Mouse (Mus musculus): ENCODE results near the gene Slc1a7. TPM values are rescaled to one million over a fixed set of nuclear protein-coding genes. Genes with fewer than 3 reads are reported as not detected.
A peak's percentile ranks its signal among the peaks of the same experiment; 100 is the strongest.

Slc1a7 gene
- total and polyA plus RNA-seq, 2 experiments from 2014 or later = 0.10 TPM; not detected in 1

DNA sequence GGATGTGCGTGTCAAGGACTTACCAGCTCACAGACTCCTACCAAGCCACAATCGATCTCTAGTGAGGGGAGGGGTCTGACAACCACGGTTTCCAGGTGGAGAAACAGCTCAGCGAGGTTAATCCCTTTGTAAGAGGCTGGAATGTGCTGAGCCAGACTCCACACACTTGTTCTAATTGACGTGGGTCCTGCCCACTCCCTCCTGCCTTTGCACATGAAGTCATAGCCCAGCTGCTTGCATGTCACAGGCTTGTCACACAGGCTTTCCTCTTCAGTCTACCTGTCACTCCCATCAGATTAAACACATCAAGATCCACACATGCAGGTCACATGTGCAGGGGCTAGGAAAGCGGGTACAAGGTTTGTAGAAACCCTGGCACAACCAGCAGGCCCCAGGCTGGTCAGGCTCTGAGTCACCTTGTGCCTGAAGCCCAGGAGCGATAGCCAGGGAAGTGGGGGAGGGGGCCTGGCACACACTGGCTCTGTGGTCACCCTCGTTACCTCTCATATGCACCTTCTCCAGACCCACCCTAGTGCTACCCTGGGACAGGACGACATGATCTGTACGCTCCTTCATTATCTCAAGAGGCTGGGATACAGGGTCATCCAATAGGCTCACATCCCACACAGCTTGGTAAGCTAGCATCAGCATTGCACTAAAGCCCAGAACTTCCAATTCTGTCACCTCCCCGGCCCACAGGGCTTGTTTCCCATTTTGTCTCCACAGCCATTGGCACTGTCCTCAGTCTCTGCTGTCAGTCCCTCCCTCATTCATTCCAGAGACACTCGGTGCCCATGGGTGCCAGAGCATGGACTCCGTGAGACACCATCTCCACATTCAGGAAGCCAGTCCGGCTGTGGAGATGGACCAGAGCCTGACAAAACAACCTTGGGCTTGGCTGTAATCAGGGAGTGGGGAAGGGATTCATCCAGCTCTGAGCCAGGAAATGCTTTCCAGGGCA is 51.1 kb downstream of the Slc1a7 start:
- Histone ChIP-seq H3K36me3 (ENCODE audit: insufficient read depth) (no peaks in the 10 kb centered on the region), H3K4me1 (ENCODE audit: insufficient read depth) (no peaks in the 10 kb centered on the region), H3K4me2 (ENCODE audit: low read depth) (no peak overlapping the region), H3K27ac (ENCODE audit: low read depth, low read length) (no peak overlapping the region), H3K27me3 (ENCODE audit: insufficient read depth, low read length) (no peaks in the 10 kb centered on the region), H3K4me3 (ENCODE audit: low read depth, low read length) (no peak overlapping the region), H3K9me3 (ENCODE audit: low read length) (no peaks in the 10 kb centered on the region), H3K9ac (no peak overlapping the region)
- no peak for TF ChIP-seq CTCF (IDR thresholded peaks at IDR 0.05; ENCODE audit: low read depth)
- ATAC-seq (peak; percentile 61; the same call in 1 of the 2 replicates), DNase-seq (no peak)
- WGBS = 41% methylated on average over 13 of the region's 14 CpGs

DNA sequence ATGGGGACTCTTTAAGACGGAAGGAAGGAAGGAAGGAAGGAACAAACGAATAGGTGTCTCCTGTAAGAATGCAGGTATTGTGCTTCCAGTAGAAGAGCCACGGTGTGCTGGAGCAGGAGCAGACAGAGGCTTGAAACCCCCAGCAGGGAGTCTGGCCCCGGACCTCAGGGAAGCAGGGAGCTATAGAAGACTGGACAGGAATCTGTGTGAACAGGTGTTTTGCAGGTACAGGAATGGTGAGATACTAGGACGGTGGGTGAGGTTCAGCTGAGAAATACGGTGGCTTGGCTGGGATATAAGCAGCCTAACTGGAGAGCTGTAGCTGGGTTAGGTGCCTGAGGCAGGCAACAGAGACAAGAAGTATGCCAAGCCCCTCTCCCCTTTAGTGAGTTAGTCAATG is 52.0 kb downstream of the Slc1a7 start:
- WGBS = 84% methylated on average over 6 of the region's 6 CpGs
- no peaks in the 10 kb centered on the region for H3K27me3 ChIP-seq (ENCODE audit: insufficient read depth, low read length)

DNA sequence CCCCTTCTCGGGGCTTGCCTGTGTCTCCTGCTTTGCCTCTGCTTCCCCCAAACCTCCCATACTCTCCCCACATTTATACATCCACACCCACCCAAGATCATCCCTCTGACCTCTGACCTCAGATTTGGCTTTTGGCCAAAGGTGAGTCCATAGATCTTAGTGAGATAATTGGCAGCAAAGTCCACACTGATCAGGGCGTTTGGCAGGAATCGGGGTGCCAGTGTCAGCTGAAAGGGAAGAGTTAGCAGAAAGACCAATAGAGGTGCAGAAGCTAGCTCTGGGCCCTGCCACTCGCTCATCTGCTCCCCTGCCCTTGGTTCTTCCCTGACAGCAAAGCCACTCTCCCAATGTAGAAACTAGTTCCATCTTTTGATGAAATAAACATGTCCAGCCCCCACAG is 55.1 kb downstream of the Slc1a7 start:
- H3K36me3 ChIP-seq (ENCODE audit: insufficient read depth) = no peaks in the 10 kb centered on the region
- 81% methylated on average over 4 of the region's 4 CpGs for WGBS
- no peak overlapping the region for H3K9ac ChIP-seq
- TF ChIP-seq CTCF (IDR thresholded peaks at IDR 0.05; ENCODE audit: low read depth) = no peak
- no peak overlapping the region for H3K4me3 ChIP-seq (ENCODE audit: low read depth, low read length)
- no peak overlapping the region for H3K4me2 ChIP-seq (ENCODE audit: low read depth)
- DNase-seq (no peak), ATAC-seq (no peak)
- H3K9me3 ChIP-seq (ENCODE audit: low read length) = no peaks in the 10 kb centered on the region
- H3K4me1 ChIP-seq (ENCODE audit: insufficient read depth) = no peaks in the 10 kb centered on the region
- H3K27me3 ChIP-seq (ENCODE audit: insufficient read depth, low read length) = no peaks in the 10 kb centered on the region
- no peak overlapping the region for H3K27ac ChIP-seq (ENCODE audit: low read depth, low read length)

More for the DNA sequence above, 52.0 kb downstream of the Slc1a7 start:
- TF ChIP-seq CTCF (IDR thresholded peaks at IDR 0.05; ENCODE audit: low read depth) = no peak
- ATAC-seq (no peak), DNase-seq (no peak)
- H3K9me3 ChIP-seq (ENCODE audit: low read length) = no peaks in the 10 kb centered on the region
- no peaks in the 10 kb centered on the region for H3K36me3 ChIP-seq (ENCODE audit: insufficient read depth)
- H3K9ac ChIP-seq = no peak overlapping the region
- no peak overlapping the region for H3K27ac ChIP-seq (ENCODE audit: low read depth, low read length)
- H3K4me2 ChIP-seq (ENCODE audit: low read depth) = no peak overlapping the region
- no peak overlapping the region for H3K4me3 ChIP-seq (ENCODE audit: low read depth, low read length)
- H3K4me1 ChIP-seq (ENCODE audit: insufficient read depth) = no peaks in the 10 kb centered on the region

DNA sequence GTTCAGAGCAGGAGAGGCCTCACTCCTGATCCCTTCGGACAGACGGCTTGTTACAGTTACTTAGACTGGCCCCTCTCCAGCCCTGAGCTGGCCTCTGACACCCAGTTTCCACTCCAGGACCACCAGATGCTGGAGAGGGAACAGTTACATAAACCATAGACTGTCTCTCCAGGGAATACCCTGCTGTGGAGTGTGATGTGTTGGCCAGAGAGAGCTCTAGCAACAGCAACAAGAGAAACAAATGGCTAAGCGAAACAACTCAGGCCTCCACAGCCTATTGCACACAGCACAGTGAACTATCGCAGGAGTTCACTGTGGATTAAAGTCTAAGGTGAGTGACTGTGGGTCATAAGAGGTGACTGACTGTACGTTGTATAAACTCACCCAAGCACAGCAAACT is 56.5 kb downstream of the Slc1a7 start:
- Histone ChIP-seq H3K27ac (ENCODE audit: low read depth, low read length) (no peak overlapping the region), H3K27me3 (ENCODE audit: insufficient read depth, low read length) (no peaks in the 10 kb centered on the region), H3K4me1 (ENCODE audit: insufficient read depth) (no peaks in the 10 kb centered on the region), H3K9me3 (ENCODE audit: low read length) (no peaks in the 10 kb centered on the region), H3K4me3 (ENCODE audit: low read depth, low read length) (no peak overlapping the region), H3K9ac (no peak overlapping the region), H3K4me2 (ENCODE audit: low read depth) (no peak overlapping the region), H3K36me3 (ENCODE audit: insufficient read depth) (no peaks in the 10 kb centered on the region)
- DNase-seq (no peak), ATAC-seq (no peak)
- no peak for TF ChIP-seq CTCF (IDR thresholded peaks at IDR 0.05; ENCODE audit: low read depth)
- WGBS = 67% methylated on average over 5 of the region's 5 CpGs

DNA sequence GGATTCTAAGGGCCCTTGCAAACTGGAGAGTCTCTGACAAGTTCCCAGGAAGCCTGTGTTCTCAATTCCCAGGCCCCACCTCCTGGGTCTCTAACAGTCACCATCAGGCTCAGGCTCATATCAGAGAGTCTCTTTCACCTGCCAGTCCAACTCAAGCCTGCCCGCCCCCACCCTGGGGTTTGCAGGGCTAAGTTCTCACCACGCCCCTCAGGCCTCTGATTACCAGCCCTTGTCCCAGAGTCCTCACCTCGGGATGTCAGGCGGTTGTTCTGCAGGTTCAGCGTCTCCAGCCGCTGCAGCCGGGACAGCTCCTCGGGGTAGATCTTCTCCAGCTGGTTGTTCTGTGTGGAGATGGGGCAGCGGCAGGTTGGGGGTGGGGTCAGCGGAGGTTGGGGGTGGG is 57.1 kb downstream of the Slc1a7 start:
- no peaks in the 10 kb centered on the region; the same call in 1 of the 2 replicates for H3K27me3 ChIP-seq (ENCODE audit: insufficient read depth, low read length)
- no peak overlapping the region for H3K4me2 ChIP-seq (ENCODE audit: low read depth)
- H3K9ac ChIP-seq = no peak overlapping the region
- TF ChIP-seq CTCF (IDR thresholded peaks at IDR 0.05; ENCODE audit: low read depth) = no peak
- H3K9me3 ChIP-seq (ENCODE audit: low read length) = no peaks in the 10 kb centered on the region
- H3K36me3 ChIP-seq (ENCODE audit: insufficient read depth) = no peaks in the 10 kb centered on the region
- ATAC-seq = no peak
- no peak for DNase-seq
- H3K27ac ChIP-seq (ENCODE audit: low read depth, low read length) = no peak overlapping the region
- no peak overlapping the region for H3K4me3 ChIP-seq (ENCODE audit: low read depth, low read length)
- WGBS = 10% methylated on average over 10 of the region's 10 CpGs
- no peaks in the 10 kb centered on the region for H3K4me1 ChIP-seq (ENCODE audit: insufficient read depth)

DNA sequence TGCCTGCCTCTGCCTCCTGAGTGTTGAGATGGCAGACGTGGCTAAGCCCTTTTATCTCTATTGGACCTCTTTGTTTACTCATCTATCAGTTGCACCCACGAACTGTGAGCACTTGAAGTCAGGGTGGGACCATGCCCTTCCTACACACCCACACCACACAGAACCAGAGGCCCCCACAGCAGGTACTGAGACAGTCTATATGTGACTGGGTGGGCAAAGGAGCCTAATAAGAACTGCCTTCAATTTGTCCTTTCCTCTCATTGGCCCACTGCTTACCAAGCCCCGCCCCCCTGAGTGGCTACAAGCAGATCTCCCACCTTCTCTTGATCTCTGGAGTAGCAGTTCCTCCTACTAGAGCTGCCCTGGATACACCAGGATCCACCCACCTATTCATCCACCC is 58.1 kb downstream of the Slc1a7 start:
- WGBS = 45% methylated on average over 3 of the region's 3 CpGs
- H3K9me3 ChIP-seq (ENCODE audit: low read length) = no peaks in the 10 kb centered on the region
- no peak overlapping the region for H3K4me2 ChIP-seq (ENCODE audit: low read depth)
- no peak for DNase-seq
- no peak for TF ChIP-seq CTCF (IDR thresholded peaks at IDR 0.05; ENCODE audit: low read depth)
- no peak for ATAC-seq
- no peak overlapping the region for H3K27ac ChIP-seq (ENCODE audit: low read depth, low read length)
- no peaks in the 10 kb centered on the region for H3K36me3 ChIP-seq (ENCODE audit: insufficient read depth)
- H3K27me3 ChIP-seq (ENCODE audit: insufficient read depth, low read length) = peaks cover 4% of the 10 kb centered on the region; the same call in 1 of the 2 replicates
- H3K4me1 ChIP-seq (ENCODE audit: insufficient read depth) = no peaks in the 10 kb centered on the region
- no peak overlapping the region for H3K9ac ChIP-seq
- no peak overlapping the region for H3K4me3 ChIP-seq (ENCODE audit: low read depth, low read length)

DNA sequence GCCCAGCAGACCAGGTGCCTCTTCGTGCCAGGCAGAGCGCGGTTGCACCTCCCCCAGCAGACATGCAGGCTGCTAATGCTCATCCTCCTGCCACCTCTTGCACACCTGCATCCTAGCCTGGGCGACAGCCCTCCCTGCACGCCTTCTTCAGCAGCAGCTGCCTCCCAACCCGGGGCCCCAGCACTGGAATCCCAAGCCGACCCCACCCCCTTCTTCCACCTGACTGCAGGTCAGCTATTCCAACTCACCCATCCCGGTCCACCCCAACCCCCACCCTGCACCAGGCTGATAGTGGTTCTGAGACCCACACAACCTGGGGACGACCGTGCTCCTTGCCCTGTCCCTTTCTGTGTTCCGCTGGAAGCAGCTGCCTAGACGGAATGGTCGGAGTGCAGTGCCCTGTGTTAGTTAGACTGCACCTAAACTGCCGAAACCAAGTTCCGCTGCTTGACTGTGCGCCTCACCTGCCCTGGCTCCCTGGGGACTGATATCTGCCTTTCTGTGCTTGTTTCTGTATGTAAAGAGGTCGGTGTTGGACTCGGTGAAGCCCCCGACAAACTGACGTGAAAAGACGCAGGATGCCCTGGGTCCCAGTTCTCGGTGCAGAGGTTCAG is 62.9 kb downstream of the Slc1a7 start:
- H3K4me1 ChIP-seq (ENCODE audit: insufficient read depth) = no peaks in the 10 kb centered on the region
- ATAC-seq (peak; percentile 39), DNase-seq (no peak)
- peak overlapping the region; percentile 57 for H3K4me3 ChIP-seq (ENCODE audit: low read depth, low read length)
- 7% methylated on average over 22 of the region's 22 CpGs for WGBS
- no peak overlapping the region for H3K27ac ChIP-seq (ENCODE audit: low read depth, low read length)
- no peaks in the 10 kb centered on the region for H3K36me3 ChIP-seq (ENCODE audit: insufficient read depth)
- no peaks in the 10 kb centered on the region for H3K9me3 ChIP-seq (ENCODE audit: low read length)
- H3K27me3 ChIP-seq (ENCODE audit: insufficient read depth, low read length) = peaks cover 9% of the 10 kb centered on the region; the same call in 1 of the 2 replicates
- H3K4me2 ChIP-seq (ENCODE audit: low read depth) = peak overlapping the region; percentile 99
- peak overlapping the region; percentile 59 for H3K9ac ChIP-seq
- TF ChIP-seq CTCF (IDR thresholded peaks at IDR 0.05; ENCODE audit: low read depth) = no peak

All from forebrain, postnatal 0 days (tissue).